Comparison of ENCODE assay signal across 7 mouse cellular contexts in genomic region chr11:100711783-100712615, GRCm38 (mm10). TPM values are rescaled to one million over a fixed set of nuclear protein-coding genes. Genes with fewer than 3 reads are reported as not detected.
DNase-seq lines count a peak whose midpoint lies in the region; ATAC-seq and TF ChIP-seq lines count a peak whose summit lies in the region.

Gene Kat2a, minus strand, starts transcription at chr11:100712465.

- no peak for TF ChIP-seq CTCF in spleen, adult 2 months (IDR thresholded peaks at IDR 0.05; ENCODE audit: extremely low read depth, insufficient read depth, insufficient read length, insufficient replicate concordance)

- intact Hi-C loops in left cerebral cortex, postnatal 36 days (cut with DNase I) = no loop called here

- H3K9ac ChIP-seq in intestine, embryonic 14.5 days (ENCODE audit: low read length) = peak within 1 kb of the TSS; percentile 96

- H3K4me2 ChIP-seq in intestine, embryonic 14.5 days (ENCODE audit: low read length) = peak within 1 kb of the TSS; percentile 57

- WGBS in intestine, embryonic 14.5 days = 2% methylated on average over 48 of the region's 48 CpGs
- 3% methylated on average over 48 of the region's 48 CpGs for WGBS in midbrain, embryonic 10.5 days
- 2% methylated on average over 47 of the region's 48 CpGs for WGBS in spleen, adult 2 months

- H3K27ac ChIP-seq in intestine, embryonic 14.5 days (ENCODE audit: low read depth) = peak within 1 kb of the TSS; percentile 75; the same call in 1 of the 2 replicates
- H3K27ac ChIP-seq in midbrain, embryonic 10.5 days (replicated peaks) = peak within 1 kb of the TSS; percentile 98
- H3K27ac ChIP-seq in spleen, adult 2 months (ENCODE audit: insufficient read depth, low read length) = peak within 1 kb of the TSS; percentile 86

- peaks cover 32% of the 10 kb centered on the region for H3K4me1 ChIP-seq in intestine, embryonic 14.5 days (replicated peaks; ENCODE audit: control insufficient read depth, insufficient read depth, low read length)
- H3K4me1 ChIP-seq in midbrain, embryonic 10.5 days = peaks cover 50% of the 10 kb centered on the region
- peaks cover 28% of the 10 kb centered on the region for H3K4me1 ChIP-seq in spleen, adult 2 months (ENCODE audit: control insufficient read depth, insufficient read depth, insufficient read length)

- DNase-seq in adrenal gland, adult 2 months = peak; percentile 92
- DNase-seq in embryo, embryonic 10 days (ENCODE audit: low spot score) = peak; percentile 97
- DNase-seq in gastrocnemius, postnatal 25 days = peak; percentile 80
- DNase-seq in intestine, embryonic 14.5 days (ENCODE audit: low spot score) = peak; percentile 87
- peak; percentile 85 to 89 for DNase-seq in left cerebral cortex, postnatal 36 days (ENCODE audit: low spot score in 2 of 2)
- DNase-seq in midbrain, embryonic 10.5 days (ENCODE audit: low spot score) = peak; percentile 81
- DNase-seq in spleen, adult 2 months (ENCODE audit: low read depth in 1 of 2, low spot score in 2 of 2) = peak in 1 of 2 experiments; percentile 76

- no peaks in the 10 kb centered on the region for H3K27me3 ChIP-seq in intestine, embryonic 14.5 days (replicated peaks; ENCODE audit: control insufficient read depth, insufficient read depth, low read length)
- H3K27me3 ChIP-seq in midbrain, embryonic 10.5 days (ENCODE audit: low read depth, poor library complexity, severe bottlenecking) = no peaks in the 10 kb centered on the region
- no peaks in the 10 kb centered on the region for H3K27me3 ChIP-seq in spleen, adult 2 months (ENCODE audit: control insufficient read depth, insufficient read depth, low read length)

- H3K9me3 ChIP-seq in intestine, embryonic 14.5 days (ENCODE audit: control insufficient read depth, low read length) = no peaks in the 10 kb centered on the region
- H3K9me3 ChIP-seq in midbrain, embryonic 10.5 days (replicated peaks) = no peaks in the 10 kb centered on the region

- peak within 1 kb of the TSS; percentile 99 for H3K4me3 ChIP-seq in intestine, embryonic 14.5 days (ENCODE audit: low read depth, low read length)
- H3K4me3 ChIP-seq in midbrain, embryonic 10.5 days = peak within 1 kb of the TSS; percentile 91
- H3K4me3 ChIP-seq in spleen, adult 2 months (ENCODE audit: extremely low read depth, insufficient read depth, insufficient read length) = peak within 1 kb of the TSS; percentile 77

- ATAC-seq in intestine, embryonic 14.5 days (replicated peaks; ENCODE audit: low FRiP score, low TSS enrichment, low read depth) = peak; percentile 91

- peak; percentile 76 for TF ChIP-seq POLR2A in spleen, adult 2 months (IDR thresholded peaks at IDR 0.05; ENCODE audit: low read depth, low read length)

- H3K36me3 ChIP-seq in intestine, embryonic 14.5 days (ENCODE audit: control insufficient read depth, insufficient read depth, low read length) = peaks cover 53% of the 10 kb centered on the region
- peaks cover 61% of the 10 kb centered on the region for H3K36me3 ChIP-seq in midbrain, embryonic 10.5 days
- H3K36me3 ChIP-seq in spleen, adult 2 months (ENCODE audit: control insufficient read depth, insufficient read depth, low read length) = peaks cover 32% of the 10 kb centered on the region

RNA-seq across cellular contexts. Expression of gene Kat2a, which starts in this region (rescaled TPM):
- total RNA-seq in adrenal gland, adult 2 months (2021) = 10 to 100 TPM; 42.5 to 42.6 TPM
- polyA plus RNA-seq in adrenal gland, adult 2 months (2012; rRNA removed) = 73.5 and 85.1 TPM in 2 replicates
- total RNA-seq in gastrocnemius, postnatal 25 days (2021) = 10 to 100 TPM; 11.7 to 11.8 TPM
- polyA plus RNA-seq in intestine, embryonic 14.5 days (2014; fragmentation: Nextera tagmentation; extraction: Ambion mirVana) = 55.5 and 60.0 TPM in 2 replicates
- 10 to 100 TPM; 63.1 to 65.4 TPM for total RNA-seq in left cerebral cortex, postnatal 36 days (2021)
- 66.6 and 72.2 TPM in 2 replicates for polyA plus RNA-seq in midbrain, embryonic 10.5 days (2016; fragmentation: Nextera tagmentation; extraction: Ambion mirVana)
- 31.1 and 39.0 TPM in 2 replicates for polyA plus RNA-seq in spleen, adult 2 months (2012; rRNA removed)
